Mouse (Mus musculus): ENCODE results near the gene Fgf5. TPM values are rescaled to one million over a fixed set of nuclear protein-coding genes. Genes with fewer than 3 reads are reported as not detected.

The Fgf5 gene
- total RNA-seq, 2 experiments from 2014 or later: 3.3 to 4.1 TPM

DNA sequence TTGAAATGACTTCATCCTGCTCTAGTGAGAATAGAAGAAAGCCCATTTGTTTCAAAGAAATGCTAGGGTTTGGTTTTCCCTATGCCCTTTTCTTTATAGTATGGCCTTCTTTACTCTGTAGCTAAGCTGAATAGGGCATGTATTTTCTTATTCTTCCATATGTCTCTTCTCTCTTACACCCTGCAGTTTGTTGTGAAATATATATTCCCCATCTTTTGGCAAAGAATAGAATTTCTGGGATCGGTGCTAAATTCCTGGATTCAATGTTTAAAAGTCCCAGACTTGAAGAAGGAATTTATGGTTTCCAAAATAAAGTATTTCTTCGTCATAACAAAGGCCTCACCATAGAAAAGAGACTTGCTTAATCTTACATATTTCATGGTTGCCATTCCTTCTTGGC, 72.6 kb downstream of the Fgf5 start:
- intact Hi-C loops (cut with DNase I): loop anchor here (10.0 kb wide), 1 partner anchor 132 kb away; no protein-coding TSS in a partner anchor
- Histone ChIP-seq H3K4me3 (no peak overlapping the region), H3K27ac (no peak overlapping the region)
- no peak for DNase-seq (ENCODE audit: extremely low spot score in 1 of 2, low spot score in 2 of 2)
- TF ChIP-seq CTCF (IDR thresholded peaks at IDR 0.05): no peak

Other genes with a start within 250 kb of the Fgf5 start
- 1 to 10 TPM; 1.7 TPM for gene Antxr2, start 223.1 kb upstream of the Fgf5 start, total RNA-seq (2021)
- 10 to 100 TPM; 35.0 to 36.3 TPM for gene Prdm8, start 87.0 kb upstream of the Fgf5 start, total RNA-seq (2021)
- gene Cfap299, start 75.1 kb downstream of the Fgf5 start, total RNA-seq (2021): under 1 TPM in 1 of 2 experiments, not detected in 1; 0.42 TPM

All from left cerebral cortex, adult 2 months (tissue).